ENCODE assay signal across 8 mouse cellular contexts in the genomic region with DNA sequence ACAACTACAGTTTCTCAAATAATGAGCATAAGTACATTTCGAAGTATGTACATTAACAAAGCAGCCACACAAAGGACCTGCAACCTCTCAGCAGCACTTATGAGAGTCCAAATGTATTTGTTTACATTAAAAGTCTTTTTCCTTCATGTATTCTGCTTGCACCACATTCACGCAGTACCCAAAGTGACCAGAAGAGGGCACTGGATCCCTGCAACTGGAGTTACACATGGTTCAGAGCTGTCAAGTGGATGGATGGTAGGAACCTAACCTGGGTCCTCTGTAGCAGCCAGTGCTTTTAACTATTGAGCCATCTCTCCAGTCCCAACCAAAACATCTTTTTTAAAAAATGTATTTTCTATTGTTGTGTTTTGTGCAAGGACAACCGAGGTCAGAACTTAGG. TPM values are rescaled to one million over a fixed set of nuclear protein-coding genes. Genes with fewer than 3 reads are reported as not detected.
DNase-seq lines count a peak whose midpoint lies in the region; ATAC-seq lines count a peak whose summit lies in the region.

No protein-coding gene starts in this region.

- H3K27ac ChIP-seq in embryonic facial prominence, embryonic 10.5 days (replicated peaks), result no peak overlapping the region

- 59% methylated on average over 3 of the region's 3 CpGs for WGBS in embryonic facial prominence, embryonic 10.5 days

- H3K4me3 ChIP-seq in embryonic facial prominence, embryonic 10.5 days, result no peak overlapping the region

- peak; percentile 55 for DNase-seq in gastrocnemius, adult 18-20 months (ENCODE audit: low spot score)
- no peak for DNase-seq in gastrocnemius, postnatal 25 days
- DNase-seq in A20 (ENCODE audit: low read depth, low spot score), result peak; percentile 65
- peak; percentile 31 for DNase-seq in adrenal gland, adult 8-10 months
- DNase-seq in embryonic facial prominence, embryonic 10.5 days (ENCODE audit: low spot score), result peak; percentile 74
- peak; percentile 46 to 85 for DNase-seq in kidney, postnatal 36 days
- DNase-seq in splenic B cell, adult 2 months (ENCODE audit: low read depth, low spot score), result peak; percentile 84

- H3K36me3 ChIP-seq in embryonic facial prominence, embryonic 10.5 days (replicated peaks), result peaks cover 100% of the 10 kb centered on the region
- H3K36me3 ChIP-seq in splenic B cell, adult 2 months (ENCODE audit: control insufficient read depth, insufficient read depth, low read length, poor library complexity, severe bottlenecking), result peaks cover 25% of the 10 kb centered on the region

- H3K9me3 ChIP-seq in embryonic facial prominence, embryonic 10.5 days, result peaks cover 6% of the 10 kb centered on the region; the same call in 1 of the 2 replicates

- H3K4me1 ChIP-seq in embryonic facial prominence, embryonic 10.5 days, result no peaks in the 10 kb centered on the region

- peak; percentile 84 for ATAC-seq in megakaryocyte progenitor cell, adult 5-6 weeks (replicated peaks; ENCODE audit: poor library complexity)

- no peaks in the 10 kb centered on the region for H3K27me3 ChIP-seq in embryonic facial prominence, embryonic 10.5 days (replicated peaks; ENCODE audit: low read depth, poor library complexity, severe bottlenecking)
- H3K27me3 ChIP-seq in splenic B cell, adult 2 months (ENCODE audit: control insufficient read depth, insufficient read depth, low read length, poor library complexity, severe bottlenecking), result no peaks in the 10 kb centered on the region

RNA-seq across cellular contexts. Expression of a gene that starts 35.2 kb away (rescaled TPM):
- 10 to 100 TPM; 57.0 to 60.7 TPM for total RNA-seq in gastrocnemius, adult 18-20 months (2021)
- total RNA-seq in gastrocnemius, postnatal 25 days (2021), result 10 to 100 TPM; 44.6 to 46.0 TPM
- 100 to 1,000 TPM in 1 of 4 experiments, 10 to 100 TPM in 3; 80.2 to 105 (median 91.0) TPM for total RNA-seq in adrenal gland, adult 8-10 months (2022)
- polyA plus RNA-seq in embryonic facial prominence, embryonic 10.5 days (2016; fragmentation: Nextera tagmentation; extraction: Ambion mirVana), result 16.2 and 18.2 TPM in 2 replicates
- 37.8 and 39.0 TPM in 2 replicates for total RNA-seq in megakaryocyte progenitor cell, adult 5-6 weeks (2015)
- 25.8 and 28.3 TPM in 2 replicates for total RNA-seq in megakaryocyte progenitor cell, adult 5-6 weeks (2017)
